Mouse (Mus musculus): Measurements from ENCODE around the gene Sephs1.

GRCm38 (mm10) chr2:4917326-4918021 is 36.1 kb downstream of the Sephs1 start:
- TF ChIP-seq CTCF (IDR thresholded peaks at IDR 0.05; ENCODE audit: borderline replicate concordance, insufficient read depth, low read depth, low read length) (peak; percentile 71; the same call in 1 of the 2 replicates), POLR2A (IDR thresholded peaks at IDR 0.05; ENCODE audit: borderline replicate concordance, insufficient read depth, low read length) (no peak)
